Mouse (Mus musculus) frontal cortex, adult (tissue): ENCODE data around the gene Elac2.

Experiments used
- ATAC-seq: cut with Nextera tagmentation; 2 replicates; pipeline ENCODE4 v1.9.2; 2017; ENCODE audit warnings: mild to moderate bottlenecking, moderate library complexity, mixed read lengths; ENCODE audit not compliant: low TSS enrichment

Elac2 gene

GRCm38 (mm10) chr11:65020744-65021143, 41.9 kb downstream of the Elac2 start:
- ATAC-seq = peak; percentile 32; the same call in 1 of the 2 replicates

GRCm38 (mm10) chr11:65022771-65023170, 43.9 kb downstream of the Elac2 start:
- ATAC-seq = peak; percentile 64

- no peak for ATAC-seq
Measured at GRCm38 (mm10) chr11:65028049-65028448, 49.2 kb downstream of the Elac2 start.

GRCm38 (mm10) chr11:65030201-65030600, 51.4 kb downstream of the Elac2 start:
- no peak for ATAC-seq

GRCm38 (mm10) chr11:65032221-65032620, 53.4 kb downstream of the Elac2 start:
- ATAC-seq = no peak

- no peak for ATAC-seq
Measured at GRCm38 (mm10) chr11:65038996-65039395, 60.2 kb downstream of the Elac2 start.

- ATAC-seq = no peak
Measured at GRCm38 (mm10) chr11:65039517-65040095, 60.8 kb downstream of the Elac2 start.

GRCm38 (mm10) chr11:65040556-65040955, 61.7 kb downstream of the Elac2 start:
- ATAC-seq = no peak

GRCm38 (mm10) chr11:65049090-65049489, 70.3 kb downstream of the Elac2 start:
- ATAC-seq = peak; percentile 77

GRCm38 (mm10) chr11:65050819-65051218, 72.0 kb downstream of the Elac2 start:
- ATAC-seq = no peak
